Mouse (Mus musculus) forebrain, embryonic 13.5 days (tissue): ENCODE measurements around the gene Tex2. TPM values are rescaled to one million over a fixed set of nuclear protein-coding genes. Genes with fewer than 3 reads are reported as not detected.
"Not testable (repeated sequence)": the region's sequence is repeated elsewhere in the genome, so short reads cannot be mapped to it uniquely, and the experiment has no call there.

Source experiments
- ATAC-seq: fragments of 200-750 bp; cut with Nextera tagmentation; 2 replicates; pipeline ENCODE4 v1.8.0; 2017
- H3K27ac ChIP-seq: fragments of 300-500 bp; sonication (generic); 2 replicates; pipeline ENCODE4 v1.5.1; 2015; ENCODE audit warnings: inconsistent platforms, mild to moderate bottlenecking, moderate library complexity
- H3K27me3 ChIP-seq: fragments of 300-500 bp; sonication (generic); 2 replicates; pipeline ENCODE4 v1.6.1; 2015; ENCODE audit warnings: mild to moderate bottlenecking, inconsistent platforms
- H3K36me3 ChIP-seq: fragments of 300-500 bp; sonication (generic); 2 replicates; pipeline ENCODE4 v1.6.1; 2015; ENCODE audit warnings: mild to moderate bottlenecking, inconsistent platforms; ENCODE audit not compliant: poor library complexity, severe bottlenecking
- H3K4me1 ChIP-seq: fragments of 300-500 bp; sonication (generic); 2 replicates; pipeline ENCODE4 v1.6.1; 2015; ENCODE audit warnings: inconsistent platforms
- H3K4me2 ChIP-seq: fragments of 300-500 bp; sonication (generic); 2 replicates; pipeline ENCODE4 v1.6.1; 2015; ENCODE audit warnings: inconsistent platforms, mild to moderate bottlenecking, moderate library complexity
- H3K4me3 ChIP-seq: fragments of 300-500 bp; sonication (generic); 2 replicates; pipeline ENCODE4 v1.5.1; 2015; ENCODE audit warnings: mild to moderate bottlenecking, inconsistent platforms
- H3K9ac ChIP-seq: fragments of 300-500 bp; sonication (generic); 2 replicates; pipeline ENCODE4 v1.6.1; 2015; ENCODE audit warnings: mild to moderate bottlenecking, inconsistent platforms
- H3K9me3 ChIP-seq: fragments of 300-500 bp; sonication (generic); replicated peaks from 2 replicates; pipeline ENCODE4 v1.6.1; 2016; ENCODE audit warnings: inconsistent platforms
- WGBS: fragments of 180-500 bp; shearing (Covaris S2); methylation state at CpG from one replicate; pipeline ENCODE4 v1.1.7; 2015; 5-methylcytosine and 5-hydroxymethylcytosine counted together
- polyA plus RNA-seq: library from polyadenylated mRNA; unstranded; fragments of >200 nt; fragmentation: Nextera tagmentation; extraction: Ambion mirVana; gene quantifications from 2 replicates; pipeline ENCODE4 v1.2.1, GENCODE M21; 2015

The Tex2 gene
- polyA plus RNA-seq, 1 experiment from 2014 or later, result 9.6 TPM

GRCm38 (mm10) chr11:106639356-106639692 lies 26.1 kb upstream of the Tex2 start:
- Histone ChIP-seq H3K4me1 (peaks cover 31% of the 10 kb centered on the region), H3K9ac (no peak overlapping the region), H3K4me2 (peak overlapping the region; percentile 5; the same call in 1 of the 2 replicates), H3K27ac (peak overlapping the region; percentile 42; the same call in 1 of the 2 replicates), H3K36me3 (no peaks in the 10 kb centered on the region), H3K4me3 (no peak overlapping the region), H3K27me3 (no peaks in the 10 kb centered on the region), H3K9me3 (no peaks in the 10 kb centered on the region)
- WGBS, result 3% methylated on average over 5 of the region's 5 CpGs
- peak; percentile 90 for ATAC-seq

- WGBS, result 20% methylated on average over 9 of the region's 9 CpGs
- Histone ChIP-seq H3K9ac (no peak overlapping the region), H3K27me3 (no peaks in the 10 kb centered on the region), H3K4me2 (no peak overlapping the region), H3K4me1 (peaks cover 31% of the 10 kb centered on the region), H3K36me3 (no peaks in the 10 kb centered on the region), H3K4me3 (no peak overlapping the region), H3K9me3 (no peaks in the 10 kb centered on the region), H3K27ac (no peak overlapping the region)
- peak; percentile 79 for ATAC-seq
These were observed 25.5 kb upstream of the Tex2 start for GRCm38 (mm10) chr11:106638551-106639355.

GRCm38 (mm10) chr11:106637754-106638153 lies 24.5 kb upstream of the Tex2 start:
- 11% methylated on average over 7 of the region's 7 CpGs for WGBS
- Histone ChIP-seq H3K36me3 (no peaks in the 10 kb centered on the region), H3K4me1 (peaks cover 31% of the 10 kb centered on the region), H3K27ac (no peak overlapping the region), H3K4me3 (no peak overlapping the region), H3K9ac (no peak overlapping the region), H3K4me2 (no peak overlapping the region), H3K9me3 (peaks cover 8% of the 10 kb centered on the region), H3K27me3 (no peaks in the 10 kb centered on the region)
- no peak for ATAC-seq

- Histone ChIP-seq H3K27ac (no peak overlapping the region), H3K4me3 (no peak overlapping the region), H3K9me3 (peaks cover 19% of the 10 kb centered on the region), H3K36me3 (no peaks in the 10 kb centered on the region), H3K4me2 (no peak overlapping the region), H3K4me1 (peaks cover 31% of the 10 kb centered on the region), H3K27me3 (no peaks in the 10 kb centered on the region), H3K9ac (no peak overlapping the region)
- WGBS, result 54% methylated on average over 2 of the region's 2 CpGs
- ATAC-seq, result no peak
These were observed 22.7 kb upstream of the Tex2 start for GRCm38 (mm10) chr11:106635946-106636345.

- not testable (repeated sequence) for H3K27me3 ChIP-seq
- WGBS, result 90% methylated on average over 3 of the region's 3 CpGs
These were observed 21.0 kb upstream of the Tex2 start for GRCm38 (mm10) chr11:106634175-106634574.

GRCm38 (mm10) chr11:106633456-106633855 lies 20.2 kb upstream of the Tex2 start:
- Histone ChIP-seq H3K9me3 (peaks cover 19% of the 10 kb centered on the region), H3K36me3 (no peaks in the 10 kb centered on the region), H3K4me2 (no peak overlapping the region), H3K9ac (no peak overlapping the region), H3K4me3 (no peak overlapping the region), H3K27me3 (no peaks in the 10 kb centered on the region), H3K4me1 (peaks cover 12% of the 10 kb centered on the region), H3K27ac (no peak overlapping the region)
- no peak for ATAC-seq
- 87% methylated on average over 2 of the region's 2 CpGs for WGBS

More at GRCm38 (mm10) chr11:106634175-106634574, 21.0 kb upstream of the Tex2 start:
- not testable (repeated sequence) for H3K27ac ChIP-seq, H3K9ac ChIP-seq, ATAC-seq, H3K4me2 ChIP-seq, H3K4me3 ChIP-seq, H3K36me3 ChIP-seq
- peaks cover 19% of the 10 kb centered on the region for H3K4me1 ChIP-seq
- peaks cover 19% of the 10 kb centered on the region for H3K9me3 ChIP-seq

- Histone ChIP-seq H3K36me3 (no peaks in the 10 kb centered on the region), H3K27ac (no peak overlapping the region), H3K27me3 (no peaks in the 10 kb centered on the region), H3K4me1 (no peaks in the 10 kb centered on the region), H3K9ac (no peak overlapping the region), H3K4me2 (no peak overlapping the region), H3K9me3 (peaks cover 10% of the 10 kb centered on the region), H3K4me3 (no peak overlapping the region)
- ATAC-seq, result peak; percentile 55; the same call in 1 of the 2 replicates
- WGBS, result 25% methylated on average over 6 of the region's 6 CpGs
These were observed 14.5 kb upstream of the Tex2 start for GRCm38 (mm10) chr11:106627692-106628091.

- WGBS, result 55% methylated on average over 3 of the region's 3 CpGs
- Histone ChIP-seq H3K4me2 (no peak overlapping the region), H3K27me3 (no peaks in the 10 kb centered on the region), H3K4me1 (no peaks in the 10 kb centered on the region), H3K36me3 (no peaks in the 10 kb centered on the region), H3K27ac (no peak overlapping the region), H3K9me3 (no peaks in the 10 kb centered on the region), H3K4me3 (no peak overlapping the region), H3K9ac (no peak overlapping the region)
- ATAC-seq, result no peak
These were observed 12.4 kb upstream of the Tex2 start for GRCm38 (mm10) chr11:106625577-106625976.

- H3K9me3 ChIP-seq, result no peaks in the 10 kb centered on the region
- 81% methylated on average over 2 of the region's 2 CpGs for WGBS
- no peak overlapping the region for H3K4me3 ChIP-seq
- H3K27me3 ChIP-seq, result no peaks in the 10 kb centered on the region
- H3K4me2 ChIP-seq, result no peak overlapping the region
- no peak overlapping the region for H3K27ac ChIP-seq
- no peaks in the 10 kb centered on the region for H3K4me1 ChIP-seq
- no peak for ATAC-seq
- H3K9ac ChIP-seq, result no peak overlapping the region
- no peaks in the 10 kb centered on the region for H3K36me3 ChIP-seq
These were observed 10.4 kb upstream of the Tex2 start for GRCm38 (mm10) chr11:106623629-106624028.

- Histone ChIP-seq H3K27me3 (no peaks in the 10 kb centered on the region), H3K9me3 (no peaks in the 10 kb centered on the region), H3K9ac (no peak overlapping the region), H3K4me3 (no peak overlapping the region), H3K4me1 (no peaks in the 10 kb centered on the region), H3K4me2 (no peak overlapping the region), H3K27ac (no peak overlapping the region), H3K36me3 (no peaks in the 10 kb centered on the region)
- WGBS, result 78% methylated on average over 8 of the region's 8 CpGs
- ATAC-seq, result no peak
These were observed 8.8 kb upstream of the Tex2 start for GRCm38 (mm10) chr11:106622056-106622455.

- not testable (repeated sequence) for H3K4me2 ChIP-seq, H3K4me3 ChIP-seq, H3K36me3 ChIP-seq, H3K4me1 ChIP-seq, H3K27me3 ChIP-seq, H3K9me3 ChIP-seq, H3K9ac ChIP-seq, H3K27ac ChIP-seq, ATAC-seq
- 85% methylated on average over 4 of the region's 4 CpGs for WGBS
These were observed 5.5 kb upstream of the Tex2 start for GRCm38 (mm10) chr11:106618768-106619167.

- H3K9me3 ChIP-seq, result no peaks in the 10 kb centered on the region
- no peak for ATAC-seq
- H3K9ac ChIP-seq, result no peak overlapping the region
- WGBS, result 86% methylated on average over 13 of the region's 13 CpGs
- no peak overlapping the region for H3K27ac ChIP-seq
- H3K36me3 ChIP-seq, result no peaks in the 10 kb centered on the region
- no peaks in the 10 kb centered on the region for H3K27me3 ChIP-seq
- no peak overlapping the region for H3K4me2 ChIP-seq
- H3K4me1 ChIP-seq, result no peaks in the 10 kb centered on the region
- no peak overlapping the region for H3K4me3 ChIP-seq
These were observed 4.8 kb upstream of the Tex2 start for GRCm38 (mm10) chr11:106617821-106618580.
